Mouse (Mus musculus) hindlimb bud, embryonic 11.5 days (tissue): Measurements from ENCODE around the gene Ssxb8.
"Not testable (repeated sequence)": the region's sequence is repeated elsewhere in the genome, so short reads cannot be mapped to it uniquely, and the experiment has no call there.

Source experiments
- DNase-seq: peaks from one replicate; pipeline ENCODE4 v3.0.0-alpha.2; 2012; ENCODE audit warnings: low read depth, low spot score; ENCODE audit errors: extremely low spot score

The Ssxb8 gene

GRCm38 (mm10) chrX:8690744-8691143 is at the start of gene Ssxb8:
Ssxb8 (minus strand) TSS chrX:8690844.
- DNase-seq: not testable (repeated sequence)

GRCm38 (mm10) chrX:8732907-8733306 is 42.3 kb upstream of the Ssxb8 start:
- DNase-seq: no peak

DNA sequence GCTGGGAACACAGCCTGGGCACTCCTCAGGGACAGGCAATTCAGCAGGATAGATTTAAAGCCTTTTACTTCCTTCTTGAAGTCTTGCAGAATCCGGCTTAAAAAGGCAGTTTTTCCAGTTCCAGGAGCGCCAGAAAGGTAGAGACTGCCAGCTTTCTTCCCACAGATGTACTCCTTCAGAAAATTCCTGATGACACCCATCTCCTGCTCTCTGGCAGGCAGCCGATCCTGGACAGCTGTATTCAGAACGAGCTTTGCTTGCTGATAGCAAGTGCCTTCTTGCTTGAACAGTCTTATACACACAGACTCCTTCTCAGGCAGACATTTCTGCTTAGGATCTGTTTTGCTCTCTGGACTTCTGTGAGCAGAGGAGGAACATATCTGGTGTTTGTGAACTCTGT is 27.6 kb downstream of the Ssxb8 start:
- DNase-seq: no peak
